Mouse (Mus musculus): ENCODE data around the gene Gm2916. TPM values are rescaled to one million over a fixed set of nuclear protein-coding genes. Genes with fewer than 3 reads are reported as not detected.

The Gm2916 gene
- polyA plus RNA-seq (2021; fragmentation: Nextera tagmentation) = 0.14 and 0.17 TPM in 2 replicates
- long read RNA-seq, experiment 1 = 0 reads
- long read RNA-seq, experiment 2 = 0 reads

DNA sequence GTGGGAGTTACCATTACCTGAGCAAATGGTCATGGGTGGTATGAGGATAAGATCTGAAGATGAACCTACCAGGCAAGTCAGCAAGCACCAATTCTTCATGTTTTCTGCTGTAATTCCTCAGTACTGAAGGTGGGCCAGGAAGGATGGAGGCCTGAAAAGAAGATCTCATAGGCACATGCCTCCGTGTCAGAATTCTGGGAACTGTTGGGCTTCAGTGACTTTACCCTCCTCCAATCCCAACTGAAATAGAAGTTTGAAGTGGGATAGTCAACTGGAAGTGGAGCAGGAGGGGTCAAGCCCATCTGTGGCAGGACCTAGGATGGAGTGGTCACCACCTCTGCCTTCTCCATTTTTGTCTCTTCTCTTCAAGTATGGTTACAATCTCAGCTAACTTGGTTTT lies at the start of gene Gm2916:
Gm2916 (plus strand) TSS at position 301 of the 400 bp plus-strand sequence.

DNA sequence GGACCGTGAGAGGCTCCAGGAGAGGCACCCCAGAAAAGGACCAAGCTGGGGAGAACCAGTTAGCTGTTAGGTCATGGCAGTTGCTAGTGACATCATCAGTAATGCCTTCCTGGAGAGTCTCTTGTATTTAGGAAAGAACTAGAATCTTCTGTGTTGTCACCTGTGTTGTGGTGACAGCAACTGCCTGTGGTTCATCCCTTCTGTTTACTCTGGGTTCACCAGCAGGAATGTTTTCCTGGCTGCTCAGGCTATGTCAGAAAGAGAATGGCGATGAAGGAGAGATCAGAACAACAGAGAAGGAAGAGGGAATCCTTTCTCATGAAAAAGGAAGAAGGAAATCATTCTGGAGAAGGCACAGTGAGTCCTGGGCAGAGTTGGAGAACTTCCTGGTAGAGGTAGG lies 38.0 kb upstream of the Gm2916 start, which contains the start of gene Gm3033:
Gm3033 (plus strand) TSS at position 301 of the 400 bp plus-strand sequence.

DNA sequence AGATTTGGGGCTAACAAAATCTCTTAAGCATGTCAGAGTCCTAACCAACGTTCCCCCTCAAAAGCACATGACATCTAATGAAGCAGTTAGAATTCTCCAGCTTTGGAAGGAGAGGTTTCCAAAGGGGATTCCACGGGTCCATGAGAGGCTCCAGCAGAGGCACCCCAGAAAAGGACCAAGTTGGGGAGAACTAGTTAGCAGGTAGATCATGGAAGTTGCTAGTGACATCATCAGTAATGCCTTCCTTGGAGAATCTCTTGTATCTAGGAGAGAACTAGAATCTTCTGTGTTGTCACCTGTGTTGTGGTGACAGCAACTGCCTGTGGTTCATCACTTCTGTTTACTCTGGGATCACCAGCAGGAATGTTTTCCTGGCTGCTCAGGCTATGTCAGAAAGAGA lies 47.5 kb downstream of the Gm2916 start, which contains the start of gene Gm3029:
Gm3029 (plus strand) TSS at position 301 of the 400 bp plus-strand sequence.

GRCm38 (mm10) chr14:3963247-3963646 lies 79.3 kb downstream of the Gm2916 start, which contains the start of gene Gm3095:
Gene Gm3095 (plus strand): TSS chr14:3963547.

Other genes with a start within 250 kb of the Gm2916 start
- gene Gm3012, start 249.7 kb upstream of the Gm2916 start, polyA plus RNA-seq (2021; fragmentation: Nextera tagmentation) = not detected in 2 replicates
- 1.3 and 2.3 TPM in 2 replicates for gene Gm3020, start 232.1 kb upstream of the Gm2916 start, polyA plus RNA-seq (2021; fragmentation: Nextera tagmentation)
- not detected in 2 replicates for gene Gm3043, start 195.4 kb upstream of the Gm2916 start, polyA plus RNA-seq (2021; fragmentation: Nextera tagmentation)
- gene Gm3002, start 74.1 kb upstream of the Gm2916 start, polyA plus RNA-seq (2021; fragmentation: Nextera tagmentation) = 0.43 and 0.47 TPM in 2 replicates
- not detected in 2 replicates for gene Gm3033, start 37.9 kb upstream of the Gm2916 start, polyA plus RNA-seq (2021; fragmentation: Nextera tagmentation)
- gene Gm3029, start 47.6 kb downstream of the Gm2916 start, polyA plus RNA-seq (2021; fragmentation: Nextera tagmentation) = not detected in 2 replicates
- gene Gm3095, start 79.4 kb downstream of the Gm2916 start, polyA plus RNA-seq (2021; fragmentation: Nextera tagmentation) = 0.15 TPM in 1 of 2 replicates, not detected in the other
- gene Gm3099, start 114.2 kb downstream of the Gm2916 start, polyA plus RNA-seq (2021; fragmentation: Nextera tagmentation) = not detected in 2 replicates
- 0.12 and 0.18 TPM in 2 replicates for gene Gm5796, start 139.8 kb downstream of the Gm2916 start, polyA plus RNA-seq (2021; fragmentation: Nextera tagmentation)
- not detected in 2 replicates for gene Gm3115, start 199.9 kb downstream of the Gm2916 start, polyA plus RNA-seq (2021; fragmentation: Nextera tagmentation)
- 0.51 TPM in 1 of 2 replicates, not detected in the other for gene Gm8108, start 226.4 kb downstream of the Gm2916 start, polyA plus RNA-seq (2021; fragmentation: Nextera tagmentation)

All from left cerebral cortex, adult 6 months (tissue).